Mouse (Mus musculus) CH12.LX (cell line): ENCODE data around the gene Polm. TPM values are rescaled to one million over a fixed set of nuclear protein-coding genes. Genes with fewer than 3 reads are reported as not detected.

Experiments
- DNase-seq: peaks from one replicate; pipeline ENCODE4 v3.0.0-alpha.2; 2013; ENCODE audit errors: extremely low read depth
- H3K27ac ChIP-seq: 2 replicates; pipeline ENCODE4 v1.5.1; 2012; ENCODE audit warnings: low read depth, mild to moderate bottlenecking, control low read depth, moderate library complexity; ENCODE audit not compliant: insufficient read depth
- H3K27me3 ChIP-seq: replicated peaks from 2 replicates; pipeline ENCODE3; 2012; ENCODE audit warnings: inconsistent platforms
- H3K36me3 ChIP-seq, 2 experiments: replicated peaks in 1 of 2; 2 replicates each; pipeline versions ENCODE3 to v1.6.1; 2012; ENCODE audit warnings: inconsistent platforms in 1 of 2, low read length in 1 of 2, mild to moderate bottlenecking in 1 of 2, mixed read lengths in 1 of 2, moderate library complexity in 1 of 2; ENCODE audit not compliant: control insufficient read depth in 1 of 2, insufficient read depth in 1 of 2
- H3K4me1 ChIP-seq, 2 experiments: 2 replicates each; pipeline ENCODE4 v1.6.1; 2012; ENCODE audit warnings: inconsistent platforms in 1 of 2, moderate library complexity in 1 of 2; ENCODE audit not compliant: insufficient read depth in 2 of 2, control insufficient read depth in 1 of 2
- H3K4me2 ChIP-seq: 2 replicates; pipeline ENCODE4 v1.6.1; 2012; ENCODE audit warnings: low read depth, mild to moderate bottlenecking, control low read depth; ENCODE audit not compliant: poor library complexity, insufficient read depth, severe bottlenecking
- H3K4me3 ChIP-seq, 3 experiments: fragments of 150-350 bp in 1 of 3; sonication (generic) in 1 of 3; replicated peaks in 1 of 3; 2 replicates each; pipeline versions ENCODE3 to v1.5.1; 2011 to 2012; ENCODE audit warnings: low read depth in 2 of 3, low read length in 2 of 3, mild to moderate bottlenecking in 2 of 3, moderate library complexity in 2 of 3, control low read depth in 1 of 3, improper control_type of control experiment in 1 of 3, inconsistent platforms in 1 of 3, mixed read lengths in 1 of 3; ENCODE audit not compliant: poor library complexity in 1 of 3
- H3K79me2 ChIP-seq: replicated peaks from 2 replicates; pipeline ENCODE4 v1.6.1; 2012; ENCODE audit warnings: mild to moderate bottlenecking, moderate library complexity; ENCODE audit not compliant: control insufficient read depth, poor library complexity, insufficient read depth, severe bottlenecking; ENCODE audit errors: extremely low read depth
- H3K9ac ChIP-seq: 2 replicates; pipeline ENCODE4 v1.6.1; 2012; ENCODE audit warnings: low read depth, mild to moderate bottlenecking, control low read depth, moderate library complexity; ENCODE audit not compliant: insufficient read depth
- H3K9me3 ChIP-seq: replicated peaks from 2 replicates; pipeline ENCODE3; 2012; ENCODE audit warnings: low read length, inconsistent platforms, mixed read lengths
- CHD1 ChIP-seq: IDR thresholded peaks from 2 replicates; pipeline ENCODE4 v1.6.1; 2012; ENCODE audit warnings: low read depth, low read length, improper control_type of control experiment, inconsistent platforms
- CHD2 ChIP-seq: IDR thresholded peaks from 2 replicates; pipeline ENCODE4 v1.6.1; 2011; ENCODE audit warnings: low read length, improper control_type of control experiment
- CTCF ChIP-seq, 2 experiments: IDR thresholded peaks in 1 of 2; conservative IDR thresholded peaks in 1 of 2; 2 replicates each; pipeline ENCODE4 v1.5.1; 2011 to 2012; ENCODE audit warnings: low read depth in 2 of 2, low read length in 2 of 2, improper control_type of control experiment in 1 of 2, inconsistent platforms in 1 of 2, mild to moderate bottlenecking in 1 of 2, moderate library complexity in 1 of 2
- EP300 ChIP-seq: IDR thresholded peaks from 2 replicates; pipeline ENCODE4 v1.6.1; 2011; ENCODE audit warnings: low read length, improper control_type of control experiment
- IRF4 ChIP-seq: IDR thresholded peaks from 2 replicates; pipeline ENCODE4 v1.6.1; 2014; ENCODE audit warnings: low read depth, mild to moderate bottlenecking, inconsistent platforms, low read length, improper control_type of control experiment
- JUND ChIP-seq: conservative IDR thresholded peaks from 2 replicates; pipeline ENCODE4 v1.6.1; 2011; ENCODE audit warnings: low read depth, low read length, improper control_type of control experiment
- MAX ChIP-seq: IDR thresholded peaks from 2 replicates; pipeline ENCODE4 v1.6.1; 2011; ENCODE audit warnings: low read length, improper control_type of control experiment
- MXI1 ChIP-seq: IDR thresholded peaks from 2 replicates; pipeline ENCODE4 v1.6.1; 2011; ENCODE audit warnings: mild to moderate bottlenecking, low read depth, low read length, improper control_type of control experiment
- MYC ChIP-seq: IDR thresholded peaks from 2 replicates; pipeline ENCODE4 v1.6.1; 2011; ENCODE audit warnings: low read depth, mild to moderate bottlenecking, improper control_type of control experiment, low read length
- NELFE ChIP-seq: IDR thresholded peaks from 2 replicates; pipeline ENCODE4 v1.6.1; 2011; ENCODE audit warnings: low read depth, low read length, improper control_type of control experiment
- PAX5 ChIP-seq: IDR thresholded peaks from 2 replicates; pipeline ENCODE4 v1.6.1; 2012; ENCODE audit warnings: low read length, inconsistent platforms, mixed read lengths
- RCOR1 ChIP-seq: conservative IDR thresholded peaks from 2 replicates; pipeline ENCODE4 v1.6.1; 2012; ENCODE audit warnings: low read depth, mild to moderate bottlenecking, inconsistent platforms, low read length, improper control_type of control experiment
- SIN3A ChIP-seq: IDR thresholded peaks from 2 replicates; pipeline ENCODE4 v1.6.1; 2012; ENCODE audit warnings: low read length, improper control_type of control experiment, inconsistent platforms
- SMC3 ChIP-seq: IDR thresholded peaks from 2 replicates; pipeline ENCODE4 v1.6.1; 2011; ENCODE audit warnings: low read depth, low read length, improper control_type of control experiment
- TBP ChIP-seq: conservative IDR thresholded peaks from 2 replicates; pipeline ENCODE4 v1.6.1; 2011; ENCODE audit warnings: low read depth, low read length, improper control_type of control experiment
- TCF12 ChIP-seq: IDR thresholded peaks from 2 replicates; pipeline ENCODE4 v1.6.1; 2014; ENCODE audit warnings: low read depth, mild to moderate bottlenecking, inconsistent platforms, low read length, improper control_type of control experiment
- USF1 ChIP-seq: IDR thresholded peaks from 2 replicates; pipeline ENCODE4 v1.6.1; 2014; ENCODE audit warnings: low read depth, mild to moderate bottlenecking, inconsistent platforms, low read length, improper control_type of control experiment
- ZMIZ1 ChIP-seq: IDR thresholded peaks from 2 replicates; pipeline ENCODE4 v1.6.1; 2012; ENCODE audit warnings: low read depth, mild to moderate bottlenecking, inconsistent platforms, low read length, improper control_type of control experiment
- dilution Hi-C: fragments of 300-500 bp; cut with MboI; formaldehyde crosslinking; loops from 2 replicates; pipeline ENCODE4 v1.14.3; 2020; ENCODE audit warnings: low sequenced_read_pairs; ENCODE audit not compliant: extremely low pct_unique_long_range_greater_than_20kb, extremely low pct_ligation_motif_present
- in situ Hi-C: fragments of 300-500 bp; cut with MboI; formaldehyde crosslinking; loops from 3 replicates; pipeline ENCODE4 v1.14.3; 2019; ENCODE audit warnings: low sequenced_read_pairs, low pct_ligation_motif_present, low pct_unique_long_range_greater_than_20kb, mixed read lengths
- polyA plus RNA-seq: library from polyadenylated mRNA; unstranded; fragments of >175 nt; gene quantifications from 2 replicates; pipeline ENCODE4 v1.2.1, GENCODE M21; 2012; ENCODE audit warnings: low read depth; ENCODE audit not compliant: insufficient read length
- total RNA-seq, 2 experiments: library from RNA; depleted of rRNA; stranded (reverse); fragments of 300-350 nt in 1 of 2; fragments of >200 nt in 1 of 2; gene quantifications; 2 replicates each; pipeline ENCODE4 v1.2.3; 2012 to 2014

Polm gene
- total and polyA plus RNA-seq, 3 experiments, result 1.9 to 9.7 (median 4.1) TPM

GRCm38 (mm10) chr11:5789754-5790333 is 48.0 kb downstream of the Polm start:
- H3K36me3 ChIP-seq, result peaks cover 29 to 45% of the 10 kb centered on the region in 2 experiments
- in situ Hi-C loops, result loop anchor here (10.0 kb wide), 1 partner anchor 305 kb away; no protein-coding TSS in a partner anchor
- peak overlapping the region; percentile 72 to 99 (median 75) for H3K4me3 ChIP-seq
- TF ChIP-seq NELFE (0 out of 2 replicates have a peak, but pooled peaks have one; percentile 2), SMC3 (no peak), TCF12 (no peak)
- TF ChIP-seq, all 38 proteins: peak for 1
- DNase-seq, result peak; percentile 58
- no peaks in the 10 kb centered on the region for H3K27me3 ChIP-seq
- peak overlapping the region; percentile 88 for H3K9ac ChIP-seq
- no peaks in the 10 kb centered on the region for H3K9me3 ChIP-seq
- peak overlapping the region; percentile 87 for H3K4me2 ChIP-seq
- dilution Hi-C loops, result no loop called here
- H3K27ac ChIP-seq, result peak overlapping the region; percentile 75
- peaks cover 12 to 41% of the 10 kb centered on the region in 2 experiments for H3K4me1 ChIP-seq
- peaks cover 22% of the 10 kb centered on the region for H3K79me2 ChIP-seq

- Histone ChIP-seq H3K27ac (peak overlapping the region; percentile 75), H3K4me2 (peak overlapping the region; percentile 87), H3K9me3 (no peaks in the 10 kb centered on the region), H3K27me3 (no peaks in the 10 kb centered on the region), H3K79me2 (peaks cover 22% of the 10 kb centered on the region), H3K4me1 (peaks cover 12 to 41% of the 10 kb centered on the region in 2 experiments), H3K9ac (peak overlapping the region; percentile 88), H3K36me3 (peaks cover 24 to 40% of the 10 kb centered on the region in 2 experiments), H3K4me3 (peak overlapping the region; percentile 72 to 99 (median 75))
- in situ Hi-C loops, result loop anchor here (10.0 kb wide), 1 partner anchor 304 kb away; no protein-coding TSS in a partner anchor
- dilution Hi-C loops, result no loop called here
- peak; percentile 93; the same call in 1 of the 2 replicates for TF ChIP-seq SIN3A
- no peak; the same call in 1 of the 2 replicates for TF ChIP-seq ZMIZ1
- TF ChIP-seq CTCF (conservative IDR thresholded peaks at IDR 0.05 in 1 of 2, IDR thresholded peaks at IDR 0.05 in 1 of 2; ENCODE audit: low read depth in 2 of 2, low read length in 2 of 2), result peak; percentile 43 to 76
- TF ChIP-seq NELFE, result 0 out of 2 replicates have a peak, but pooled peaks have one; percentile 13
- TF ChIP-seq CHD1, result peak; percentile 62; the same call in 1 of the 2 replicates
- TF ChIP-seq JUND, result 0 out of 2 replicates have a peak, but pooled peaks have one; percentile 27
- TF ChIP-seq PAX5, result no peak
- peak; percentile 36; the same call in 1 of the 2 replicates for TF ChIP-seq EP300
- 0 out of 2 replicates have a peak, but pooled peaks have one; percentile 46 for TF ChIP-seq MYC
- TF ChIP-seq TBP, result 0 out of 2 replicates have a peak, but pooled peaks have one; percentile 38
- no peak for TF ChIP-seq RCOR1
- peak; percentile 21; the same call in 1 of the 2 replicates for TF ChIP-seq SMC3
- peak; percentile 22; the same call in 1 of the 2 replicates for TF ChIP-seq CHD2
- TF ChIP-seq MXI1, result peak; percentile 66; the same call in 1 of the 2 replicates
- 0 out of 2 replicates have a peak, but pooled peaks have one; percentile 21 for TF ChIP-seq TCF12
- peak; percentile 43; the same call in 1 of the 2 replicates for TF ChIP-seq IRF4
- TF ChIP-seq MAX, result peak; percentile 50
- no peak for TF ChIP-seq USF1
- peak; percentile 77 for DNase-seq
These were observed 48.6 kb downstream of the Polm start for GRCm38 (mm10) chr11:5789071-5789753.
